Mouse (Mus musculus): Measurements from ENCODE around the gene Lypd6. TPM values are rescaled to one million over a fixed set of nuclear protein-coding genes. Genes with fewer than 3 reads are reported as not detected.

The Lypd6 gene
- polyA plus RNA-seq, 1 experiment = 0.29 TPM

Other genes with a start within 250 kb of the Lypd6 start
- gene Mmadhc, start 230.4 kb downstream of the Lypd6 start, polyA plus RNA-seq (2012; rRNA removed) = 54.9 and 56.0 TPM in 2 replicates